Mouse (Mus musculus) liver, postnatal 0 days (tissue): ENCODE measurements around the gene Rbfox3. TPM values are rescaled to one million over a fixed set of nuclear protein-coding genes. Genes with fewer than 3 reads are reported as not detected.

Experiments
- ATAC-seq: fragments of 200-750 bp; cut with Nextera tagmentation; 2 replicates; pipeline ENCODE4 v1.8.0; 2017; ENCODE audit warnings: mild to moderate bottlenecking, moderate library complexity
- DNase-seq: peaks from one replicate; pipeline ENCODE4 v3.0.0-alpha.2; 2016
- H3K27ac ChIP-seq: fragments of 300-500 bp; sonication (generic); 2 replicates; pipeline ENCODE4 v1.5.1; 2014; ENCODE audit warnings: antibody characterized with exemption, moderate library complexity, mild to moderate bottlenecking, low read depth
- H3K27me3 ChIP-seq: fragments of 300-500 bp; sonication (generic); 2 replicates; pipeline ENCODE4 v1.6.1; 2014; ENCODE audit warnings: low read length, control low read depth, mixed read lengths; ENCODE audit not compliant: insufficient read depth
- H3K36me3 ChIP-seq: fragments of 300-500 bp; sonication (generic); replicated peaks from 2 replicates; pipeline ENCODE4 v1.6.1; 2014; ENCODE audit warnings: mild to moderate bottlenecking, control low read depth, low read length, moderate library complexity, mixed read lengths; ENCODE audit not compliant: insufficient read depth
- H3K4me1 ChIP-seq: fragments of 300-500 bp; sonication (generic); 2 replicates; pipeline ENCODE4 v1.6.1; 2014; ENCODE audit warnings: antibody characterized with exemption, mild to moderate bottlenecking, control low read depth; ENCODE audit not compliant: insufficient read depth
- H3K4me2 ChIP-seq: fragments of 300-500 bp; sonication (generic); 2 replicates; pipeline ENCODE4 v1.6.1; 2014; ENCODE audit warnings: low read depth, mild to moderate bottlenecking, low read length, moderate library complexity, mixed read lengths
- H3K4me3 ChIP-seq: fragments of 300-500 bp; sonication (generic); 2 replicates; pipeline ENCODE4 v1.5.1; 2014; ENCODE audit warnings: low read depth, low read length
- H3K9ac ChIP-seq: fragments of 300-500 bp; sonication (generic); replicated peaks from 2 replicates; pipeline ENCODE4 v1.6.1; 2014; ENCODE audit warnings: mild to moderate bottlenecking, moderate library complexity
- H3K9me3 ChIP-seq: fragments of 300-500 bp; sonication (generic); 2 replicates; pipeline ENCODE4 v1.6.1; 2016; ENCODE audit warnings: mild to moderate bottlenecking, control low read depth, low read length, mixed read lengths
- CTCF ChIP-seq: sonication (generic); IDR thresholded peaks from 2 replicates; pipeline ENCODE4 v1.5.1; 2016; ENCODE audit warnings: antibody characterized with exemption, low read depth
- EP300 ChIP-seq: IDR thresholded peaks from 2 replicates; pipeline ENCODE4 v1.6.1; 2016; ENCODE audit warnings: antibody characterized with exemption, low read depth, mild to moderate bottlenecking
- WGBS: fragments of 180-500 bp; shearing (Covaris S2); extraction: QIAGEN DNeasy Blood & Tissue Kit; methylation state at CpG from one replicate; pipeline ENCODE4 v1.1.7; 2014; ENCODE audit not compliant: insufficient replicate concordance; 5-methylcytosine and 5-hydroxymethylcytosine counted together
- polyA plus RNA-seq: library from polyadenylated mRNA; unstranded; fragments of >200 nt; fragmentation: Nextera tagmentation; extraction: Ambion mirVana; gene quantifications from 2 replicates; pipeline ENCODE4 v1.2.1, GENCODE M21; 2015

The Rbfox3 gene
- polyA plus RNA-seq, 1 experiment from 2014 or later = 0.73 TPM

DNA sequence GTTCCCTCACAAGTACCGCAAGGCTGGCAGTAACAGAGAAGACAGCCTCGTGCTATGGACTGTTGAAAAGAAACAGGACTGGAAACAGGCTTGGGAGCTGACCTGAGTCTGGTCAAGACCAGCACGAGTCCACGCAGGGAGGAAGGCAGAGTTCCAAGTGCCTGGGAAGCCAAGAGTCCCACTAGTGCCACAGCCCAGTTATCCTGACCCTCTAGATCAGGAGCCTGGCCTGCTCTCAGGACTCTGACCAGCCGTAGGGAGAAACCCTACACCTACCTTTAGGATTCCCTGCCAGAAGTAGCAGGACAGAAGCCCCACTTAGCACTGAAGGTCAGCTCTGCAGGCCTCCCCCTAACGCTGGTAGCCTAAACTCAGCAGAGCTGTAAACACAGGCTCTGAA is 1.3 kb upstream of the Rbfox3 start:
- Histone ChIP-seq H3K36me3 (no peaks in the 10 kb centered on the region), H3K4me1 (no peaks in the 10 kb centered on the region), H3K27ac (no peak overlapping the region), H3K27me3 (peaks cover 37% of the 10 kb centered on the region), H3K4me3 (no peak overlapping the region), H3K9me3 (no peaks in the 10 kb centered on the region), H3K4me2 (no peak overlapping the region), H3K9ac (no peak overlapping the region)
- no peak for ATAC-seq
- DNase-seq = no peak
- whole genome bisulfite sequencing = 54% methylated on average over 6 of the region's 6 CpGs
- no peak for TF ChIP-seq EP300
- TF ChIP-seq CTCF = no peak

DNA sequence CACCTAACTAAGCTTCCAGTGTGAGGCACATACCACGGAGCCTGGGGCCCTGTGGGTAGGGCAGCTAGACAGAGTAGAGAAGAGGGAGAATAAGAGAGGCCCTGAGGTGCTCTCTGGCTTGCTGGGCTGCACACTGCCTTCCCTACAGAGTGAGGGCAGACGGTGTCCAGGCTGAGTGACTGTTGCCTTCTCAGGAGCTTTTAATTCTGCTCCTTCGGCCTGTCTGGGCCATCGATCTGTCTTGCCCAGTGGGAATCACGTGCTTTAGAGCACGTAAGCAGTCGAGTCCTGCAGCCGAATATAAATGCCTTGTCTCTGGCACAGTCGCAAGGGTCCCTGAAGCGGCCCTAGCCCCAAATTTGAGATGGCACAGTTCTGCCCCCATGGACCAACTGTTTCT is 641 bp downstream of the Rbfox3 start:
- 73% methylated on average over 10 of the region's 10 CpGs for WGBS
- H3K36me3 ChIP-seq = no peaks in the 10 kb centered on the region
- DNase-seq (no peak), ATAC-seq (no peak)
- H3K4me1 ChIP-seq = no peaks in the 10 kb centered on the region
- H3K4me3 ChIP-seq = no peak overlapping the region
- H3K27ac ChIP-seq = no peak overlapping the region
- no peak overlapping the region for H3K4me2 ChIP-seq
- H3K27me3 ChIP-seq = peaks cover 56% of the 10 kb centered on the region
- H3K9ac ChIP-seq = no peak overlapping the region
- H3K9me3 ChIP-seq = no peaks in the 10 kb centered on the region
- TF ChIP-seq CTCF = no peak
- no peak for TF ChIP-seq EP300

DNA sequence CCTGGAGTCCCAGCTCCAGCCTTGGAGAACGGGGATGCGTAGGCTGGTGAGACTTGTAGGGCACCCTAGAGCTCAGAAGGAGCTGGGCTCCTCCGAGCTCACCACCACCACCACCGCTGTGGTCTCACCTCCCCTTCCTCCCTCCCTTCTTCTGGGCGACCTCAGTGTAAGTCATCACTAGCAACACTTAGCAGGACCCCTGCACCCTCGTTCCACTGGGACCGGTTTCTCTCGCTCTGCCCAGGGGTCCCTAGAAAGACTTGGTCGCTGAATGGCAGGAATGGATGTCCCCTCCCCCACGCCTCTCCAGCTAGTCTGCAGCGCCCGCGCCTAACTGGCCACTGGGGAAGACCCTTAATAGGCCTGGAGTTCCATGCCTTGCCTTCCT is 1.6 kb downstream of the Rbfox3 start:
- H3K4me3 ChIP-seq = no peak overlapping the region
- no peak for ATAC-seq
- no peaks in the 10 kb centered on the region for H3K9me3 ChIP-seq
- H3K4me1 ChIP-seq = no peaks in the 10 kb centered on the region
- no peak overlapping the region for H3K9ac ChIP-seq
- no peak for DNase-seq
- WGBS = 3% methylated on average over 13 of the region's 13 CpGs
- TF ChIP-seq EP300 = no peak
- TF ChIP-seq CTCF = no peak
- peaks cover 60% of the 10 kb centered on the region for H3K27me3 ChIP-seq
- H3K4me2 ChIP-seq = no peak overlapping the region
- no peaks in the 10 kb centered on the region for H3K36me3 ChIP-seq
- H3K27ac ChIP-seq = no peak overlapping the region

DNA sequence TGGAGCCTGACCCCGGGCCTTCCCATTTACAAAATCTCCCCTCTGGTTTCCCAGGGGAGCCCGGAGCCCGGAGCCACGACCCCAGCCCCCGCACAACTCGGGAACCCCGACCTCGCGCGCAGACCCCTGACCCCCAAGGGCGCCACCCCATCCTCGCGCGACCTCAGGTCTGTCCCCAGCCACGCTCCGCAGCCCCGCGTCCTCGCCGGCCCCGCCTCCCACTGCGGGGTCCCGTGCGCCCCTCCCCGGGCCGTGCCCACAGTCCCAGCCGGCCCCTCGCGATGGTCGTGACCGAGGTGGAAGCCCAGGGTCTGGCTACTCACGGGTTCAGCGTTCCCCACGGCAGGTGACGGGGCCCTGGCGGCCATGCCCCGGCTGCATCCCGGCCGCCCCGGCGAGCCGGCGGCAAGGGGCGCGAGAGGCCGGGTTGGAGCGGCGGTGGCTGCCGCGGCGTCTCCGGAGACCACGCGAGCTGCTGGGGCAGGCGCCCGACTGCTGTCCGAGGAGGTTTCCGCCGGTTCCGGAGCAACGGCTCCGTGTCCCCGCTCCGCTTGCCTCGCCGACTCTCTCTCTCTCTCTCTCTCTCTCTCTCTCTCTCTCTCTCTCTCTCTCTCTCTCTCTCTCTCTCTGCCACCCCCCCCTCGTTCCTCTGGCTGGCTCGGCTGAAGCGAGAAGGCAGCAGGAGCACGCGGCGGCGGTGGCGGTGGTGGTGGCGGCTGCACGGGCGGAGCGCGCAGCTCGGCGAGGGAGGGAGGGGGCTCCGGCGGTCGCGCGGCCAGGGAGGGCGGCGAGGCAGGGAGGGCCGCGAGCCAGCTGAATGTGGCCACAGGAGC is 2.2 kb downstream of the Rbfox3 start:
- H3K27ac ChIP-seq = no peak overlapping the region
- no peak for TF ChIP-seq EP300
- no peak for TF ChIP-seq CTCF
- no peak overlapping the region for H3K4me2 ChIP-seq
- WGBS = 2% methylated on average over 57 of the region's 90 CpGs
- no peak overlapping the region for H3K4me3 ChIP-seq
- no peak overlapping the region for H3K9ac ChIP-seq
- H3K4me1 ChIP-seq = no peaks in the 10 kb centered on the region
- ATAC-seq (no peak), DNase-seq (no peak)
- no peaks in the 10 kb centered on the region for H3K9me3 ChIP-seq
- H3K36me3 ChIP-seq = no peaks in the 10 kb centered on the region
- H3K27me3 ChIP-seq = peaks cover 60% of the 10 kb centered on the region

DNA sequence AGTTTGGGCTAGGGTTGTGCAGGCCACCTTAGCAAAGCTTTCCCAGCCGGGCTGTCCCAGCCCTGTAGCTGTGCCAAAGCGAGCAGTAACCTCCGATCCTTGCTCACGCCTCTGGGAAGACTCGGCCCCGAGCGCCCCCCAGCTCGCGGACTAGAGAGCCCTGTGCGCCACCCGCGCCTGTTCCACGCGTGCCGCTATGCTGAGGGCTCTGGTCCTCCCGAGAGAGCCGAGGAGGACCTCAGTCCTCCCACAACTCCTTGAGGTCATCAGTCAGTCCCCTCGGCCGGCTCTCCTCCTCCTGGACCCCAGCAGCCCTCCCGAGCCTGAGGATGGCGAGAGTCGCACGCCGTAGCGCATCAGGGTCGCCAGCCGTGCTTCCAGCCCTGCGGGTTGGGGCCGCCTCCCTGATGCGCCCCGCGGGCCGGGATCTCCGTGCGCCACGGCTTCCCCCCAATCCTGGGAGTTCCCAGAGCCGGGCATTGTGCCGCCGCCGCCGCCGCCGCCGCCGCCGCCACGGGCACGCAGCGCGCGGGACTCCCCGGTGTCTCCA is 2.9 kb downstream of the Rbfox3 start:
- Histone ChIP-seq H3K4me1 (no peaks in the 10 kb centered on the region), H3K27ac (no peak overlapping the region), H3K4me2 (no peak overlapping the region), H3K4me3 (no peak overlapping the region), H3K36me3 (no peaks in the 10 kb centered on the region), H3K27me3 (peaks cover 60% of the 10 kb centered on the region), H3K9me3 (no peaks in the 10 kb centered on the region), H3K9ac (no peak overlapping the region)
- ATAC-seq (no peak), DNase-seq (no peak)
- WGBS = 3% methylated on average over 34 of the region's 52 CpGs
- TF ChIP-seq EP300 (no peak), CTCF (no peak)

DNA sequence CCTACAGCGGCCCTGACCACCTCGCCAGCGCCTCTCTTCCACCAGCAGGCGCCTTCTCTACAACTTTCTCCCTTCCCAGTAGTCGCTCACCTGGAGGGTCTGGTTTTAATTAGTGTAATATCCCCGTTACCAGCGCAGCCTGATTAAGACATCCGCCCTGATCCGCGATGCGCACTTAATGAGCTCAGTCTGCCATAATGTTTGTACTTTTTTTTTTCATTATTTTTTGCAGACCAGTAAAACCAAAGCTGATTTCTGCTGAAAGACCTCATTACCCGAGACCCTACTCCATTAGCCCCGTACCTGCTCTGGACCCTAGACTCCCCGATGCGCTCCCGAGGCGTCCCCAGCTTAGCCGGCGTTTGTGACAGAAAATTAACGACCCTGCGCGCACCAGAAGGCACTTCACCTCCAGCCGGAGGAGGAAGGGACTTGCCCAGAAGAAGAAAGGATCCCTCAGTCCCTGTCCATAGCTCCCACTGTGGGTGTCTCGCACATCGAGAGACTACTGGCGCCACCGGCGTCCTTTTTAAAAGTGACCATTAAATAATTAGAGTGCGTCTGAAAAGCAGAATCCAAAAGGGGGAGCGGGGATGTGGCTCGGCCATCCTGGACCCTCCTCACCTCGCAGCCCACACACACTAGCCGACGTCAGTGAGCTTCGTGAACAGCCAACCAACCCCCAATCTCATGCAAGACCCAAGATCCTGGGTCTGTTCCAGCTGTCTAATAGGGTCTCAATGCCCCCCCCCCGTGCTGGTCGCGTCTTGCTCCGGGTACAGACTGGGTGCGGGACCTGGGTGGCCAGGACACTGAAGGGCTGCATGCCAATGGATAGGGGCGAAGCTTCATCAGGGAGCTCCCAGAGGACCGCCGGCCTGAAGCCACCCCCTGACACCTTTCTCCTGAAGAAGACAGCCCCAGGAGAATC is 3.7 kb downstream of the Rbfox3 start:
- Histone ChIP-seq H3K9ac (no peak overlapping the region), H3K4me3 (no peak overlapping the region)

More for the DNA sequence above, 3.7 kb downstream of the Rbfox3 start:
- Histone ChIP-seq H3K4me1 (no peaks in the 10 kb centered on the region), H3K36me3 (no peaks in the 10 kb centered on the region), H3K4me2 (no peak overlapping the region), H3K27ac (no peak overlapping the region), H3K27me3 (peaks cover 60% of the 10 kb centered on the region), H3K9me3 (no peaks in the 10 kb centered on the region)
- TF ChIP-seq EP300 (no peak), CTCF (no peak)
- ATAC-seq (no peak), DNase-seq (no peak)
- WGBS = 6% methylated on average over 42 of the region's 43 CpGs
